Mouse (Mus musculus) limb, embryonic 13.5 days (tissue): ENCODE results near the gene Adra1d. TPM values are rescaled to one million over a fixed set of nuclear protein-coding genes. Genes with fewer than 3 reads are reported as not detected.
A peak's percentile ranks its signal among the peaks of the same experiment; 100 is the strongest.

Experiments used
- ATAC-seq: fragments of 200-750 bp; cut with Nextera tagmentation; 2 replicates; pipeline ENCODE4 v1.8.0; 2017; ENCODE audit warnings: low read depth, moderate number of reproducible peaks, moderate TSS enrichment; ENCODE audit not compliant: low FRiP score
- H3K27ac ChIP-seq: fragments of 300-500 bp; sonication (generic); 2 replicates; pipeline ENCODE4 v1.5.1; 2015; ENCODE audit warnings: inconsistent platforms, mild to moderate bottlenecking, moderate library complexity
- H3K27me3 ChIP-seq: fragments of 300-500 bp; sonication (generic); 2 replicates; pipeline ENCODE4 v1.6.1; 2015; ENCODE audit warnings: mild to moderate bottlenecking, inconsistent platforms
- H3K36me3 ChIP-seq: fragments of 300-500 bp; sonication (generic); 2 replicates; pipeline ENCODE4 v1.6.1; 2015; ENCODE audit warnings: inconsistent platforms, mild to moderate bottlenecking, moderate library complexity
- H3K4me1 ChIP-seq: fragments of 300-500 bp; sonication (generic); 2 replicates; pipeline ENCODE4 v1.6.1; 2015; ENCODE audit warnings: inconsistent platforms
- H3K4me2 ChIP-seq: fragments of 300-500 bp; sonication (generic); replicated peaks from 2 replicates; pipeline ENCODE4 v1.6.1; 2015; ENCODE audit warnings: inconsistent platforms, mild to moderate bottlenecking, moderate library complexity
- H3K4me3 ChIP-seq: fragments of 300-500 bp; sonication (generic); 2 replicates; pipeline ENCODE4 v1.5.1; 2015; ENCODE audit warnings: moderate library complexity, mild to moderate bottlenecking, inconsistent platforms
- H3K9ac ChIP-seq: fragments of 300-500 bp; sonication (generic); 2 replicates; pipeline ENCODE4 v1.6.1; 2015; ENCODE audit warnings: mild to moderate bottlenecking, inconsistent platforms
- H3K9me3 ChIP-seq: fragments of 300-500 bp; sonication (generic); 2 replicates; pipeline ENCODE4 v1.6.1; 2016; ENCODE audit warnings: inconsistent platforms
- WGBS: fragments of 180-500 bp; shearing (Covaris S2); methylation state at CpG from one replicate; pipeline ENCODE4 v1.1.7; 2015; 5-methylcytosine and 5-hydroxymethylcytosine counted together
- polyA plus RNA-seq: library from polyadenylated mRNA; unstranded; fragments of >200 nt; fragmentation: Nextera tagmentation; extraction: Ambion mirVana; gene quantifications from 2 replicates; pipeline ENCODE4 v1.2.1, GENCODE M21; 2015

Gene Adra1d
- polyA plus RNA-seq, 1 experiment from 2014 or later, result 0.17 TPM

GRCm38 (mm10) chr2:131550906-131551305 lies 11.2 kb downstream of the Adra1d start:
- Histone ChIP-seq H3K4me1 (peaks cover 12% of the 10 kb centered on the region), H3K9ac (no peak overlapping the region), H3K9me3 (no peaks in the 10 kb centered on the region), H3K27me3 (peaks cover 98% of the 10 kb centered on the region), H3K36me3 (no peaks in the 10 kb centered on the region), H3K4me3 (no peak overlapping the region), H3K27ac (no peak overlapping the region), H3K4me2 (no peak overlapping the region)
- WGBS, result 60% methylated on average over 2 of the region's 2 CpGs
- no peak for ATAC-seq

DNA sequence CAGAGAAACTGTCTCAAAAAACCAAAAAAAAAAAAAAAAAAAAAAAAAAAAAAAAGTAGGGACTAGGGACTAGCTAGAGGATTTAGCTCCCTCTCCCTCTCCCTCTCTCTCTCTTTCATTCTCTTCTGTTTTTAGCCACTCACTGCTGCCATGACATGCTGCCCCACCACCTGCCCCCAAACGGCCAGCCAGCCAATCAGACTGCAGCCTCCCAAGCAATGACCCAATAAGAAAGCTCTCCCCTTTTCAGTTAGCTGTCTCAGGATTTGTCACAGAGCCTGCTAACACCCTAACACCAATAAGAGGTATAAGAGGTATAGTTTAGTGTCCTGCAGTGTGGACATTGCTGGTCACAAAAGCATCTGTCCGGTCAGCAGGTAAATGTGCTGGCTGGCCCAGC lies 11.6 kb downstream of the Adra1d start:
- H3K4me2 ChIP-seq, result no peak overlapping the region
- peaks cover 98% of the 10 kb centered on the region for H3K27me3 ChIP-seq
- H3K9me3 ChIP-seq, result no peaks in the 10 kb centered on the region
- no peak overlapping the region for H3K4me3 ChIP-seq
- no peaks in the 10 kb centered on the region for H3K36me3 ChIP-seq
- no peak for ATAC-seq
- 63% methylated on average over 2 of the region's 2 CpGs for WGBS
- H3K4me1 ChIP-seq, result peaks cover 16% of the 10 kb centered on the region
- no peak overlapping the region for H3K27ac ChIP-seq
- no peak overlapping the region for H3K9ac ChIP-seq

DNA sequence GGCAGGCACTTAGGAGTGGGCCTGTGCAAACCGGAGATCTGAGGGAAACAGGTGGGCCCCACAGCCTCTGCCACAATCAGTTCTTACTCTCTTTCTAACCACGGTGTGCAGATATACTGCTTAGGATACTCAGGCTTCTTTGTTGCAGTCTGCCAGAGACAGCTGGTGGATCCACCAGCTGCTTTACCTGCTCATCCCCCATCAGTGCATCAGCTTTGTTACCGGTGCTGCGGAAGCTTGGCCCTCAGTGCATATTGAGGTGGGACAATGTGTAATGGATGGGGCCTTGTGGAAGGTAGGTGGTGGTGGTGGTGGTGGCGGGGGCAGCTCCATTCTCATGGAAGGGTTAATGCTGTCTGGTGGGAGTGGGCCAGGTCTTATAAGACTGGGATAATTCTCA lies 13.0 kb downstream of the Adra1d start:
- Histone ChIP-seq H3K4me2 (no peak overlapping the region), H3K36me3 (no peaks in the 10 kb centered on the region), H3K27ac (no peak overlapping the region), H3K4me3 (no peak overlapping the region), H3K4me1 (peaks cover 17% of the 10 kb centered on the region), H3K27me3 (peaks cover 97% of the 10 kb centered on the region), H3K9ac (no peak overlapping the region), H3K9me3 (no peaks in the 10 kb centered on the region)
- 81% methylated on average over 5 of the region's 5 CpGs for WGBS
- ATAC-seq, result no peak

GRCm38 (mm10) chr2:131548330-131548729 lies 13.8 kb downstream of the Adra1d start:
- H3K27ac ChIP-seq, result no peak overlapping the region
- H3K4me2 ChIP-seq, result no peak overlapping the region
- no peak overlapping the region for H3K4me3 ChIP-seq
- no peaks in the 10 kb centered on the region for H3K36me3 ChIP-seq
- H3K27me3 ChIP-seq, result peaks cover 91% of the 10 kb centered on the region
- 64% methylated on average over 2 of the region's 2 CpGs for WGBS
- H3K4me1 ChIP-seq, result peaks cover 17% of the 10 kb centered on the region
- no peak for ATAC-seq
- H3K9ac ChIP-seq, result no peak overlapping the region
- no peaks in the 10 kb centered on the region for H3K9me3 ChIP-seq

DNA sequence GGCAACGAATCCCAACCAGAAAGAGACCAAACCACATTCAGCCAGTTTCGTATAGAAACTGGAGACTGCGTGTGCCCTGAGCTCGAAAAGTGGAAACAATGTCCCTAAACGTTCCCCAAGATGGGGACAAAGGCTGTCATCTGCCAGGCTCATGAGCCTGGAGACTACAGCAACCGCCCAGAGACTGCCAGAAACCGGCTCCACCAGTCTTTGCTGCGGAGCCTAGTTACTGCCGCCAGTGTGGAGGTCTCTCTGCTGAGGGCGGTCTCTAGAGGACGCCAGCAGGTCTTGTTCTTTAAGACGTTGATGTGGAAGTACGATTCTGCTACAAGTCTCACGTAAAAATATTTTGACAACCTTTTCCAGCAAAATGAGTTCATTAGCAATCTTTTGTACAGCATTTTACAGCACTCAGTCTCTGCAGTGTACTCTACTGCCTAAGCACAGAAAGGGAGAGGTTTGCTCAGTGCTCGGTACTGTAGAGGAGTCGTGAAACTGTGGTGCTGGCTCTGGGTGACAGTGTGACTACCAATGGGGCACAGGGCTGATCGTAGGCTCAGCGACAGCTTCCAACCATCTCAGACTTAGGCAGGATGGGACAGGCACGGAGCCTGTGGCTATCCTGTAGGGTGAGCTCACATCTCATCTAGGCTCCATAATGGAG lies 15.2 kb downstream of the Adra1d start:
- peak overlapping the region; percentile 49; the same call in 1 of the 2 replicates for H3K4me3 ChIP-seq
- H3K4me1 ChIP-seq, result peaks cover 23% of the 10 kb centered on the region
- WGBS, result 10% methylated on average over 19 of the region's 19 CpGs

GRCm38 (mm10) chr2:131546308-131546700 lies 15.8 kb downstream of the Adra1d start:
- Histone ChIP-seq H3K27me3 (peaks cover 73% of the 10 kb centered on the region), H3K4me1 (peaks cover 23% of the 10 kb centered on the region), H3K9me3 (no peaks in the 10 kb centered on the region), H3K36me3 (no peaks in the 10 kb centered on the region), H3K4me2 (peak overlapping the region; percentile 89), H3K27ac (no peak overlapping the region), H3K4me3 (peak overlapping the region; percentile 49), H3K9ac (peak overlapping the region; percentile 63)
- WGBS, result 2% methylated on average over 27 of the region's 27 CpGs
- ATAC-seq, result no peak

More for the DNA sequence above, 15.2 kb downstream of the Adra1d start:
- ATAC-seq, result no peak
- Histone ChIP-seq H3K36me3 (no peaks in the 10 kb centered on the region), H3K27me3 (peaks cover 76% of the 10 kb centered on the region), H3K9me3 (no peaks in the 10 kb centered on the region), H3K9ac (no peak overlapping the region), H3K27ac (no peak overlapping the region), H3K4me2 (peak overlapping the region; percentile 89)

DNA sequence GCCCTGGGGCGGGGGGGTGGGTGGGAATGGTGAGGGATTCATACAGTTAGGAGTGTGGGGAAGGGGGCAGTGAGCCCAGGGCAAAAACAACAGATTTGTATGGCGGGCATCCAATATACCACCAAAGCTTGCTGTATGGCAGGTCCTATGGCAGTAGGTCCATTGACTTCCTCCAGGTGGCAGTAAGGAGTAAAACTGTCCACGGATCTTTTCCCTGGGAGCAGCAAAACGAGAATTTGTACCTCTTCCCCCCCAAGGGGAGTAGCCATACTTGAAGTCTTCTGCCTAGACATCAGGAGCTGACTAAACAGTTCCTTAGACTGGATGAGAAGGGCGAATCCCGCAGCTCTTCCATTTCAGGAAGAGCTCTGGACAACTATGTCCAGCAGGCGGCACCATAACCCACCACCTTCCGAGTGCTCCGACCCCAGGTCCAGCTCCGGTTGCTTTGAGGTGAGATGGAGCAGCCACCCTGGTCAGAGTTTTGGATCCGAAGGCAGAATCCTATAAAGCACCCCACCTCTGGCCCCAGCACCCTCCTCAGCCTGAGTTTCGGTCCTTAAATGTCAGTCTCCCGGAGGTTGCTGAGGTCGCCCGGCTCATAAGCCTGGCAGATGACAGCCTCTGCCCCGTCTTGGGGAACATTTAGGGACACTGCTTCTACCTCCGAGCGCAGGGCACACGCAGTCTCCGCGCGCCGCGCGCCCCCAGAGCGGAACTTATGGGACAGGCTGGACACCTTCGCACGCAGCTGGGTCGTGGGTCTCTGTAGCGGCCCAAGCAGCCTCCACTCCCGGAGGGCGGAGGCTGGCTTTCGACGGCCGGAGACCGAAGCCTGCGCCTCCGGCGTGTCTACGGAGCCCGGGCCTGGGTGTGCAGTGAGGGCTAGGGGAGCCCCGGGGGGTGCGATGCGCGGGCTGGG lies 16.4 kb downstream of the Adra1d start:
- ATAC-seq, result peak; percentile 45; the same call in 1 of the 2 replicates
- Histone ChIP-seq H3K27ac (no peak overlapping the region), H3K27me3 (peaks cover 67% of the 10 kb centered on the region), H3K4me2 (peak overlapping the region; percentile 89), H3K4me1 (peaks cover 23% of the 10 kb centered on the region), H3K36me3 (no peaks in the 10 kb centered on the region), H3K9ac (peak overlapping the region; percentile 63), H3K9me3 (no peaks in the 10 kb centered on the region), H3K4me3 (peak overlapping the region; percentile 49)
- WGBS, result 2% methylated on average over 45 of the region's 45 CpGs

GRCm38 (mm10) chr2:131542531-131542930 lies 19.6 kb downstream of the Adra1d start:
- Histone ChIP-seq H3K27ac (no peak overlapping the region), H3K9ac (no peak overlapping the region), H3K9me3 (no peaks in the 10 kb centered on the region), H3K4me2 (no peak overlapping the region), H3K4me1 (peaks cover 26% of the 10 kb centered on the region), H3K4me3 (no peak overlapping the region), H3K36me3 (no peaks in the 10 kb centered on the region), H3K27me3 (peaks cover 36% of the 10 kb centered on the region)
- WGBS, result 22% methylated on average over 6 of the region's 6 CpGs
- no peak for ATAC-seq

- Histone ChIP-seq H3K4me3 (no peak overlapping the region), H3K4me1 (peaks cover 22% of the 10 kb centered on the region), H3K36me3 (no peaks in the 10 kb centered on the region), H3K27ac (no peak overlapping the region), H3K4me2 (no peak overlapping the region), H3K9me3 (no peaks in the 10 kb centered on the region), H3K27me3 (peaks cover 28% of the 10 kb centered on the region), H3K9ac (no peak overlapping the region)
- ATAC-seq, result no peak
- WGBS, result 84% methylated on average over 4 of the region's 4 CpGs
Observed at GRCm38 (mm10) chr2:131541686-131542085, 20.4 kb downstream of the Adra1d start.

GRCm38 (mm10) chr2:131539780-131540179 lies 22.3 kb downstream of the Adra1d start:
- H3K9ac ChIP-seq, result no peak overlapping the region
- no peak for ATAC-seq
- peaks cover 9% of the 10 kb centered on the region; the same call in 1 of the 2 replicates for H3K4me1 ChIP-seq
- H3K9me3 ChIP-seq, result no peaks in the 10 kb centered on the region
- no peak overlapping the region for H3K27ac ChIP-seq
- no peak overlapping the region for H3K4me3 ChIP-seq
- peaks cover 10% of the 10 kb centered on the region for H3K27me3 ChIP-seq
- H3K4me2 ChIP-seq, result no peak overlapping the region
- WGBS, result 81% methylated on average over 6 of the region's 6 CpGs
- no peaks in the 10 kb centered on the region for H3K36me3 ChIP-seq

- H3K27ac ChIP-seq, result no peak overlapping the region
- 70% methylated on average over 7 of the region's 7 CpGs for WGBS
Observed at GRCm38 (mm10) chr2:131538341-131538740, 23.7 kb downstream of the Adra1d start.

DNA sequence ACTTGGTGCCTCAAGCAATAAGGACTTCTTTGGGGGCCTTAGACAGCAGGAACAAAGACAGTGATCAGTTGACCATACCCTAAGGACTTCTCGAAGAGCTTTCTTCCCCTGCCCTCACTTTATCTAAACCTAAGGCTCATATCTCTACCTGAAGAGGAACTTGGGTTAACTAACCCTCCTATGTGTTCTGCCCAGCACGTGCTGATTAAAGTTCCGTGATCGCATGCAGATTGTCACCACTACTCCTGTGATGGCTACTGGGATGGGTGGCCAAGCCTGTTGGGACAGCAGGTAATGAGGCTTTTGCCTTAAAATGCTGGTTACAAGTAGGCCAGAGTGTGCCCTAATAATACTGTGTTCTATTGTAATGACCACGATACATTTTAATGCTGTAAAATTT lies 26.9 kb downstream of the Adra1d start:
- ATAC-seq, result no peak
- Histone ChIP-seq H3K9me3 (no peaks in the 10 kb centered on the region), H3K4me1 (peaks cover 3% of the 10 kb centered on the region; the same call in 1 of the 2 replicates), H3K4me3 (no peak overlapping the region), H3K9ac (no peak overlapping the region), H3K4me2 (no peak overlapping the region), H3K36me3 (no peaks in the 10 kb centered on the region), H3K27ac (no peak overlapping the region), H3K27me3 (no peaks in the 10 kb centered on the region)
- 88% methylated on average over 5 of the region's 5 CpGs for WGBS

More at GRCm38 (mm10) chr2:131538341-131538740, 23.7 kb downstream of the Adra1d start:
- H3K4me2 ChIP-seq, result no peak overlapping the region
- peaks cover 9% of the 10 kb centered on the region; the same call in 1 of the 2 replicates for H3K4me1 ChIP-seq
- H3K9ac ChIP-seq, result no peak overlapping the region
- H3K9me3 ChIP-seq, result no peaks in the 10 kb centered on the region
- H3K36me3 ChIP-seq, result no peaks in the 10 kb centered on the region
- H3K4me3 ChIP-seq, result no peak overlapping the region
- 0 out of 2 replicates have a peak, but pooled peaks cover 3% of the 10 kb centered on the region for H3K27me3 ChIP-seq
- ATAC-seq, result no peak
